Mouse (Mus musculus): Measurements from ENCODE around the gene St6gal1. TPM values are rescaled to one million over a fixed set of nuclear protein-coding genes. Genes with fewer than 3 reads are reported as not detected.
A peak's percentile ranks its signal among the peaks of the same experiment; 100 is the strongest.

The St6gal1 gene
- total and polyA plus RNA-seq, 2 experiments from 2014 or later, result 16.4 to 21.8 TPM

- H3K4me3 ChIP-seq (ENCODE audit: low read depth, low read length), result no peak overlapping the region
- H3K4me2 ChIP-seq (ENCODE audit: low read depth), result no peak overlapping the region
- H3K36me3 ChIP-seq (ENCODE audit: insufficient read depth), result peaks cover 9% of the 10 kb centered on the region; the same call in 1 of the 2 replicates
- 92% methylated on average over 7 of the region's 7 CpGs for WGBS
- DNase-seq (no peak), ATAC-seq (no peak)
- H3K27me3 ChIP-seq (ENCODE audit: insufficient read depth, low read length), result no peaks in the 10 kb centered on the region
- H3K27ac ChIP-seq (ENCODE audit: low read depth, low read length), result no peak overlapping the region
- no peaks in the 10 kb centered on the region for H3K9me3 ChIP-seq (ENCODE audit: low read length)
- no peak for TF ChIP-seq CTCF (IDR thresholded peaks at IDR 0.05; ENCODE audit: low read depth)
- H3K9ac ChIP-seq, result no peak overlapping the region
- H3K4me1 ChIP-seq (ENCODE audit: insufficient read depth), result 0 out of 2 replicates have a peak, but pooled peaks cover 6% of the 10 kb centered on the region
Observed at GRCm38 (mm10) chr16:23268231-23268630, 43.7 kb downstream of the St6gal1 start.

DNA sequence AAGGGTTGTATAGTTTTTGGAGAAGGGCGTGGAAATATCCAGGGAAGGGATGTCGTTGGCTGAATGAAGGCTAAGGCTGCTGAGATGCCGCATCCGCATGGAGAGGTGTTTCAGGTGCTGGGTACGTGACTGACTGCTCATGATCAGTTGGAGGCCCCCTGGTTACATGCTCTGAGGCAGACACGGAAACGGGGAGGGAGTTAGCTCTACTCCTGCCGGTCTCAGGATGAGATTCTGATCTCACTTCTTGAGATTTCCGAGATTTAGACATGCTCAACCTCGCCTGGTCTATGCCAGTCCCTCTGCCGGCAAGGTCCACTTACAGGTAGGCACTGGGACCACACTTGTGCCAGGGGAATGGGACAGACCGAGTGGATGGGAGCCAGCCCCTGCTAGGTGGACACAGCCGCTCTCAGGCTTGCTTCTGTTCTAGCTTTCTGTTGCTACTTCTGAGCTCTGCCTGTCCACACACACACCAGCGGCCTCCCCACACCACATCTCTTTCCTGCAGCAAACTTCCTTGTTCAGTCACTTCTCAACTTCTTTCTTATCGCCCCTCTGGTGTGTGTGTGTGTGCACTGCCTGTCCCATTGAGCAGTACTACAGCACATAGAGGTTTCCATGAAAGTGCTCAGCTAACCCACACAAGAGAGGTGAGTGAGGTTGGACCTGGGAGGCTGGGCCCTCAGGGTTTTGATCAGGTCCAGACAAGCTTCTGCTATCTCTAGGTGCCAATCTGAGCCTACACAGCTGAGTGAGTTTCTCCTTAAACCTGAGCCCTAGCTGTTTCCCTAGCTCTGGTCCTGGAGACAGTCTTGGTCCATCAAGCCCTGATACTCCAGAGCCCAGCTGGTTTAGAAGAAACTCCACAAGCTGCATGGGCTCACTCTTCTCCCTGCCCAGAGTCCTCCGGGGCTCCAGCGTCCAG lies 44.8 kb downstream of the St6gal1 start:
- no peak for TF ChIP-seq CTCF (IDR thresholded peaks at IDR 0.05; ENCODE audit: low read depth)
- Histone ChIP-seq H3K4me3 (ENCODE audit: low read depth, low read length) (no peak overlapping the region), H3K4me2 (ENCODE audit: low read depth) (no peak overlapping the region), H3K36me3 (ENCODE audit: insufficient read depth) (0 out of 2 replicates have a peak, but pooled peaks cover 4% of the 10 kb centered on the region), H3K4me1 (ENCODE audit: insufficient read depth) (0 out of 2 replicates have a peak, but pooled peaks cover 6% of the 10 kb centered on the region), H3K27me3 (ENCODE audit: insufficient read depth, low read length) (no peaks in the 10 kb centered on the region), H3K27ac (ENCODE audit: low read depth, low read length) (no peak overlapping the region), H3K9ac (no peak overlapping the region), H3K9me3 (ENCODE audit: low read length) (no peaks in the 10 kb centered on the region)
- ATAC-seq (no peak), DNase-seq (no peak)
- 82% methylated on average over 17 of the region's 17 CpGs for WGBS

GRCm38 (mm10) chr16:23269984-23270912 lies 45.7 kb downstream of the St6gal1 start:
- Histone ChIP-seq H3K4me1 (ENCODE audit: insufficient read depth) (0 out of 2 replicates have a peak, but pooled peaks cover 6% of the 10 kb centered on the region), H3K9me3 (ENCODE audit: low read length) (no peaks in the 10 kb centered on the region), H3K9ac (no peak overlapping the region), H3K27me3 (ENCODE audit: insufficient read depth, low read length) (no peaks in the 10 kb centered on the region), H3K4me3 (ENCODE audit: low read depth, low read length) (no peak overlapping the region), H3K36me3 (ENCODE audit: insufficient read depth) (no peaks in the 10 kb centered on the region), H3K4me2 (ENCODE audit: low read depth) (no peak overlapping the region), H3K27ac (ENCODE audit: low read depth, low read length) (0 out of 2 replicates have a peak overlapping the region, but pooled peaks have one; percentile 29)
- DNase-seq (no peak), ATAC-seq (peak; percentile 59)
- 29% methylated on average over 10 of the region's 10 CpGs for WGBS
- TF ChIP-seq CTCF (IDR thresholded peaks at IDR 0.05; ENCODE audit: low read depth), result no peak

GRCm38 (mm10) chr16:23270913-23271253 lies 46.3 kb downstream of the St6gal1 start:
- no peak overlapping the region for H3K4me3 ChIP-seq (ENCODE audit: low read depth, low read length)
- H3K9ac ChIP-seq, result no peak overlapping the region
- TF ChIP-seq CTCF (IDR thresholded peaks at IDR 0.05; ENCODE audit: low read depth), result no peak
- no peaks in the 10 kb centered on the region for H3K36me3 ChIP-seq (ENCODE audit: insufficient read depth)
- no peaks in the 10 kb centered on the region for H3K9me3 ChIP-seq (ENCODE audit: low read length)
- H3K4me1 ChIP-seq (ENCODE audit: insufficient read depth), result 0 out of 2 replicates have a peak, but pooled peaks cover 6% of the 10 kb centered on the region
- H3K27ac ChIP-seq (ENCODE audit: low read depth, low read length), result 0 out of 2 replicates have a peak overlapping the region, but pooled peaks have one; percentile 29
- no peak for DNase-seq
- ATAC-seq, result peak; percentile 36; the same call in 1 of the 2 replicates
- no peaks in the 10 kb centered on the region for H3K27me3 ChIP-seq (ENCODE audit: insufficient read depth, low read length)
- WGBS, result 3% methylated on average over 2 of the region's 3 CpGs
- H3K4me2 ChIP-seq (ENCODE audit: low read depth), result no peak overlapping the region

DNA sequence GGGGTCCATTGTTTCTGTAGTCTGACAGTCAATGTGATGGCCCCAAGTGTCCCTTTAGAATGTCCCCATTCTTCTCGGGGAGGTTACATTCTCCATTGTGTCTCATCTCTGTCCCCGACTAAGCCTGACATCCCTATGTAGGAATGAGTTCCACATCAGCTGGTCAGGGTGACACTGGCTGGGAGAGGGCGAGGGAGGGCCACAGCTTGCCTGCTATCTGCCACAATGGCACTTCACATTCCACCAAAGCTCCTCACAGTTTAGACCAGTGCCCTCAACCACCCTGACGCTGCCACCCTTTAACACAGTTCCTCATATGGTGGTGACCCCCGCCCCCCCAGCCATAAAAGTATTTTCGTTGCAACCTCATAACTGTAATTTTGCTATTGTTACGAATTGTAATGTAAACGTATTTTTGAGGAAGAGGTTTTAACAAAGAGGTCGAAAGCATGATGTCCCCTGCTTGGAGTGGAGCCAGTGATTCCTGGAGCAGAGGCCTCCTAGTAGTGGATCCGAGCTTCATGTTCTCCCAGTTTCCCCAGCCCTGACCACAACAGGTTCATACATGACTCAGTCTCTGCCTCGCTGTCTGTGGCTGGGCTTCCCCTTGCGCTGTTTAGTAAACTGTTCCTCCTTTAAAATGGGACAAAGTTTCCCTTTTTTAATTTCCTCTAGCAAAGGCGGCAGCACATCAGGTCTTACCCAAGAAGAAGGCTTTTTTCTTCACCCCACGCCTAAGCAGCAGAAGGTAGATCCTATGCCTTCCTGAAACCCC lies 47.4 kb downstream of the St6gal1 start:
- TF ChIP-seq CTCF (IDR thresholded peaks at IDR 0.05; ENCODE audit: low read depth), result no peak
- Histone ChIP-seq H3K4me2 (ENCODE audit: low read depth) (no peak overlapping the region), H3K27ac (ENCODE audit: low read depth, low read length) (no peak overlapping the region), H3K9me3 (ENCODE audit: low read length) (no peaks in the 10 kb centered on the region), H3K9ac (no peak overlapping the region), H3K4me3 (ENCODE audit: low read depth, low read length) (no peak overlapping the region), H3K36me3 (ENCODE audit: insufficient read depth) (no peaks in the 10 kb centered on the region), H3K4me1 (ENCODE audit: insufficient read depth) (0 out of 2 replicates have a peak, but pooled peaks cover 6% of the 10 kb centered on the region), H3K27me3 (ENCODE audit: insufficient read depth, low read length) (no peaks in the 10 kb centered on the region)
- no peak for ATAC-seq
- no peak for DNase-seq
- WGBS, result 73% methylated on average over 14 of the region's 14 CpGs

All from forebrain, postnatal 0 days (tissue).